Mouse (Mus musculus): ENCODE results near the gene Gtf3a. TPM values are rescaled to one million over a fixed set of nuclear protein-coding genes. Genes with fewer than 3 reads are reported as not detected.
A peak's percentile ranks its signal among the peaks of the same experiment; 100 is the strongest.
"Not testable (repeated sequence)": the region's sequence is repeated elsewhere in the genome, so short reads cannot be mapped to it uniquely, and the experiment has no call there.

The Gtf3a gene
- polyA plus RNA-seq, 1 experiment from 2014 or later, result 145 TPM

GRCm38 (mm10) chr5:146941939-146942338 lies 6.5 kb upstream of the Gtf3a start:
- H3K36me3 ChIP-seq (replicated peaks); H3K4me3 ChIP-seq; H3K27ac ChIP-seq (replicated peaks); H3K9me3 ChIP-seq: not testable (repeated sequence)
- Histone ChIP-seq H3K4me1 (peaks cover 12% of the 10 kb centered on the region), H3K27me3 (replicated peaks; ENCODE audit: low read depth, poor library complexity, severe bottlenecking) (peaks cover 17% of the 10 kb centered on the region; the same call in 1 of the 2 replicates)
- WGBS, result 28% methylated on average over 2 of the region's 2 CpGs
- peak; percentile 28 for DNase-seq (ENCODE audit: low spot score)

GRCm38 (mm10) chr5:146942965-146943364 lies 5.5 kb upstream of the Gtf3a start:
- H3K36me3 ChIP-seq (replicated peaks), result no peaks in the 10 kb centered on the region
- 0 out of 2 replicates have a peak, but pooled peaks cover 10% of the 10 kb centered on the region for H3K9me3 ChIP-seq
- H3K4me3 ChIP-seq, result no peak overlapping the region
- H3K4me1 ChIP-seq, result peaks cover 14% of the 10 kb centered on the region
- peak; percentile 55 for DNase-seq (ENCODE audit: low spot score)
- no peak overlapping the region; the same call in 1 of the 2 replicates for H3K27ac ChIP-seq (replicated peaks)
- WGBS, result 60% methylated on average over 15 of the region's 15 CpGs
- peaks cover 7% of the 10 kb centered on the region; the same call in 1 of the 2 replicates for H3K27me3 ChIP-seq (replicated peaks; ENCODE audit: low read depth, poor library complexity, severe bottlenecking)

GRCm38 (mm10) chr5:146944568-146944967 lies 3.9 kb upstream of the Gtf3a start:
- Histone ChIP-seq H3K27me3 (replicated peaks; ENCODE audit: low read depth, poor library complexity, severe bottlenecking) (no peaks in the 10 kb centered on the region), H3K9me3 (0 out of 2 replicates have a peak, but pooled peaks cover 5% of the 10 kb centered on the region), H3K36me3 (replicated peaks) (no peaks in the 10 kb centered on the region), H3K4me3 (no peak overlapping the region), H3K4me1 (peaks cover 24% of the 10 kb centered on the region), H3K27ac (replicated peaks) (no peak overlapping the region)
- WGBS, result 94% methylated on average over 2 of the region's 2 CpGs
- DNase-seq (ENCODE audit: low spot score), result no peak

- WGBS, result 91% methylated on average over 9 of the region's 9 CpGs
- peaks cover 17% of the 10 kb centered on the region for H3K36me3 ChIP-seq (replicated peaks)
- H3K4me3 ChIP-seq, result no peak overlapping the region
- 0 out of 2 replicates have a peak, but pooled peaks cover 5% of the 10 kb centered on the region for H3K9me3 ChIP-seq
- H3K27ac ChIP-seq (replicated peaks), result no peak overlapping the region
- H3K27me3 ChIP-seq (replicated peaks; ENCODE audit: low read depth, poor library complexity, severe bottlenecking), result no peaks in the 10 kb centered on the region
- DNase-seq (ENCODE audit: low spot score), result no peak
- H3K4me1 ChIP-seq, result peaks cover 34% of the 10 kb centered on the region
Measured at GRCm38 (mm10) chr5:146946682-146947081, 1.8 kb upstream of the Gtf3a start.

GRCm38 (mm10) chr5:146947497-146947896 lies 960 bp upstream of the Gtf3a start:
- Histone ChIP-seq H3K27ac (replicated peaks) (no peak overlapping the region), H3K36me3 (replicated peaks) (peaks cover 25% of the 10 kb centered on the region), H3K4me1 (peaks cover 29% of the 10 kb centered on the region), H3K4me3 (no peak overlapping the region), H3K9me3 (0 out of 2 replicates have a peak, but pooled peaks cover 5% of the 10 kb centered on the region), H3K27me3 (replicated peaks; ENCODE audit: low read depth, poor library complexity, severe bottlenecking) (no peaks in the 10 kb centered on the region)
- no peak for DNase-seq (ENCODE audit: low spot score)
- WGBS, result 94% methylated on average over 6 of the region's 6 CpGs

GRCm38 (mm10) chr5:146948041-146948507 lies 383 bp upstream of the Gtf3a start:
- H3K27me3 ChIP-seq (replicated peaks; ENCODE audit: low read depth, poor library complexity, severe bottlenecking), result no peaks in the 10 kb centered on the region
- H3K36me3 ChIP-seq (replicated peaks), result peaks cover 30% of the 10 kb centered on the region
- WGBS, result 26% methylated on average over 10 of the region's 10 CpGs
- H3K27ac ChIP-seq (replicated peaks), result peak overlapping the region; percentile 94
- no peak for DNase-seq (ENCODE audit: low spot score)
- H3K4me3 ChIP-seq, result peak overlapping the region; percentile 91
- 0 out of 2 replicates have a peak, but pooled peaks cover 5% of the 10 kb centered on the region for H3K9me3 ChIP-seq
- peaks cover 24% of the 10 kb centered on the region for H3K4me1 ChIP-seq

GRCm38 (mm10) chr5:146954576-146954975 lies 6.1 kb downstream of the Gtf3a start:
- Histone ChIP-seq H3K9me3 (no peaks in the 10 kb centered on the region), H3K27ac (replicated peaks) (no peak overlapping the region), H3K4me3 (no peak overlapping the region), H3K4me1 (peaks cover 10% of the 10 kb centered on the region), H3K27me3 (replicated peaks; ENCODE audit: low read depth, poor library complexity, severe bottlenecking) (no peaks in the 10 kb centered on the region), H3K36me3 (replicated peaks) (peaks cover 95% of the 10 kb centered on the region)
- WGBS, result 91% methylated on average over 7 of the region's 7 CpGs
- DNase-seq (ENCODE audit: low spot score), result no peak

- H3K4me1 ChIP-seq, result no peaks in the 10 kb centered on the region
- no peak overlapping the region for H3K4me3 ChIP-seq
- H3K27me3 ChIP-seq (replicated peaks; ENCODE audit: low read depth, poor library complexity, severe bottlenecking), result no peaks in the 10 kb centered on the region
- 85% methylated on average over 5 of the region's 5 CpGs for WGBS
- H3K27ac ChIP-seq (replicated peaks), result no peak overlapping the region
- no peaks in the 10 kb centered on the region for H3K9me3 ChIP-seq
- peaks cover 90% of the 10 kb centered on the region for H3K36me3 ChIP-seq (replicated peaks)
- no peak for DNase-seq (ENCODE audit: low spot score)
Measured at GRCm38 (mm10) chr5:146955651-146956050, 7.2 kb downstream of the Gtf3a start.

GRCm38 (mm10) chr5:146956678-146957077 lies 8.2 kb downstream of the Gtf3a start:
- H3K27ac ChIP-seq (replicated peaks), result no peak overlapping the region
- H3K9me3 ChIP-seq, result no peaks in the 10 kb centered on the region
- no peaks in the 10 kb centered on the region for H3K4me1 ChIP-seq
- 93% methylated on average over 18 of the region's 18 CpGs for WGBS
- H3K4me3 ChIP-seq, result no peak overlapping the region
- H3K27me3 ChIP-seq (replicated peaks; ENCODE audit: low read depth, poor library complexity, severe bottlenecking), result no peaks in the 10 kb centered on the region
- peaks cover 80% of the 10 kb centered on the region for H3K36me3 ChIP-seq (replicated peaks)
- DNase-seq (ENCODE audit: low spot score), result no peak

- peak; percentile 90 for DNase-seq (ENCODE audit: low spot score)
- Histone ChIP-seq H3K4me1 (peaks cover 11% of the 10 kb centered on the region), H3K27me3 (replicated peaks; ENCODE audit: low read depth, poor library complexity, severe bottlenecking) (0 out of 2 replicates have a peak, but pooled peaks cover 5% of the 10 kb centered on the region), H3K9me3 (no peaks in the 10 kb centered on the region), H3K4me3 (peak within 1 kb of the TSS; percentile 94), H3K36me3 (replicated peaks) (peaks cover 13% of the 10 kb centered on the region), H3K27ac (replicated peaks) (peak within 1 kb of the TSS; percentile 92)
- WGBS, result 2% methylated on average over 46 of the region's 46 CpGs
Measured at GRCm38 (mm10) chr5:146963118-146963936, 14.9 kb downstream of the Gtf3a start, which contains the start of gene Mtif3. Mtif3 (minus strand) TSS chr5:146963800.

GRCm38 (mm10) chr5:146963937-146964278 lies 15.5 kb downstream of the Gtf3a start:
- DNase-seq (ENCODE audit: low spot score), result peak; percentile 20
- H3K4me3 ChIP-seq, result peak overlapping the region; percentile 94
- peaks cover 13% of the 10 kb centered on the region for H3K4me1 ChIP-seq
- WGBS, result 53% methylated on average over 8 of the region's 8 CpGs
- peak overlapping the region; percentile 81 for H3K27ac ChIP-seq (replicated peaks)
- H3K9me3 ChIP-seq, result no peaks in the 10 kb centered on the region
- peaks cover 7% of the 10 kb centered on the region for H3K36me3 ChIP-seq (replicated peaks)
- H3K27me3 ChIP-seq (replicated peaks; ENCODE audit: low read depth, poor library complexity, severe bottlenecking), result 0 out of 2 replicates have a peak, but pooled peaks cover 5% of the 10 kb centered on the region

- peak; percentile 30 for DNase-seq (ENCODE audit: low spot score)
- Histone ChIP-seq H3K9me3 (no peaks in the 10 kb centered on the region), H3K36me3 (replicated peaks) (no peaks in the 10 kb centered on the region), H3K4me1 (peaks cover 10% of the 10 kb centered on the region), H3K27me3 (replicated peaks; ENCODE audit: low read depth, poor library complexity, severe bottlenecking) (peaks cover 11% of the 10 kb centered on the region; the same call in 1 of the 2 replicates), H3K4me3 (no peak overlapping the region), H3K27ac (replicated peaks) (no peak overlapping the region)
- WGBS, result 61% methylated on average over 13 of the region's 13 CpGs
Measured at GRCm38 (mm10) chr5:146968695-146969393, 20.4 kb downstream of the Gtf3a start.

Measured in embryonic facial prominence, embryonic 10.5 days (tissue).